Mouse (Mus musculus): ENCODE data around the gene Polr3c. TPM values are rescaled to one million over a fixed set of nuclear protein-coding genes. Genes with fewer than 3 reads are reported as not detected.

Gene Polr3c
- polyA plus RNA-seq, 1 experiment: 41.6 TPM

DNA sequence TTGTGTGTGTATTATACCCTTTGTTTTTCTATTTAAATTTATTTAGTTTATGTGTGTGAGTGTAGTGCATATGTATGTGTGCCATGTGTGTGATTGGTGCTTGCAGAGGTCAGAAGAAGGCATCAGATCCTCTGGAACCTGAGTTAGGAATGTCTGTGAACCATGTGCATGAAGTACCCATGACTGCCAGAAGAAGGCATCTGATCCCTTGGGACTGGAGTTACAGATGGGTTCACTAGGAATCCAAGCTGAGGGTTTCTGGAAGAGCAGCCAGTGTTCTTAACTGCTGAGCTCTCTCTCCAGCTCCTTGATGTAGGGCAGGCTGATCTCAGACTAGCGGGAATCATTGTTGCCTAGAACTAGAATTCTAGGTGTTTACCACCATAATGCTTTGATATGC, 10.6 kb upstream of the Polr3c start:
- Histone ChIP-seq H3K27ac (ENCODE audit: insufficient read depth, low read depth, low read length) (no peak overlapping the region), H3K4me1 (ENCODE audit: control insufficient read depth, insufficient read depth, low read length) (peaks cover 46% of the 10 kb centered on the region), H3K4me3 (ENCODE audit: insufficient read depth, low read length) (no peak overlapping the region)
- TF ChIP-seq CTCF (IDR thresholded peaks at IDR 0.05; ENCODE audit: low read depth, low read length): no peak
- TF ChIP-seq POLR2A (IDR thresholded peaks at IDR 0.05; ENCODE audit: borderline replicate concordance, low read depth, low read length): no peak

DNA sequence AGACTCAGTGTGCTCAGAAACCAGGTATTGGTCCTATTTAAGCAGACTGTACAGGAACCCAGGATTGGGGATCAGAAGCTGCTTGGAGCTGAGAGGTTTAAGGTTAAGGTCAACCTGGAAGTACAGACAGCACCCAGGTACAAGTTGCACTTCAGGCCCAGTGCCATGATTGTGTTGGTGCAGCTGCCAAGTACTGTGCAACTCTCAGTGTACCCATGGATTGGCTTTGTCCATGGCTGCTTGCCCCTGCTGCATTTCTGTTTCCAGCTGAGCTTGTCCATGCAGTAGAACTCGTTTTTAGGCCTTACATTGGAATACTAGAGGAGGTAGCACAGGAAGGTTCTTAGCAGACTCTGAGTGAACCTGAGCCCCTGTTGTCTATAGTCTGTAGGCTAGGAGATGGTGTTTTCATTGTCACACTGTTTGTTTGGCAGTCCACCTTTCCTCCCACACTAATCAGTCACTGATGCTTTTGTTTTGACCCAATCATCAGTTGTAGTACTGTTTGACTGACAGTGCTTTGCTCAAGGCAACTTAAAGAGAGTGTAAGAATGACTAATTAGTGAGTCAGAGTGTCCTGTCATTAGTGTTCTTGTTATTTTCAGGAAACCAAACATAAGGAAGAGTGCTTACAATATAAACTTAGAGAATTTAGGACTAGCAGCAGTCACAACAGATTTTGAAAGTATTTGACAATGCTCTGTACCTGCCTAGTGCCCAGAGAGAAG, 9.7 kb upstream of the Polr3c start:
- Histone ChIP-seq H3K4me3 (ENCODE audit: insufficient read depth, low read length) (no peak overlapping the region), H3K4me1 (ENCODE audit: control insufficient read depth, insufficient read depth, low read length) (peaks cover 43% of the 10 kb centered on the region), H3K27ac (ENCODE audit: insufficient read depth, low read depth, low read length) (no peak overlapping the region)
- no peak for TF ChIP-seq CTCF (IDR thresholded peaks at IDR 0.05; ENCODE audit: low read depth, low read length)
- TF ChIP-seq POLR2A (IDR thresholded peaks at IDR 0.05; ENCODE audit: borderline replicate concordance, low read depth, low read length): no peak

DNA sequence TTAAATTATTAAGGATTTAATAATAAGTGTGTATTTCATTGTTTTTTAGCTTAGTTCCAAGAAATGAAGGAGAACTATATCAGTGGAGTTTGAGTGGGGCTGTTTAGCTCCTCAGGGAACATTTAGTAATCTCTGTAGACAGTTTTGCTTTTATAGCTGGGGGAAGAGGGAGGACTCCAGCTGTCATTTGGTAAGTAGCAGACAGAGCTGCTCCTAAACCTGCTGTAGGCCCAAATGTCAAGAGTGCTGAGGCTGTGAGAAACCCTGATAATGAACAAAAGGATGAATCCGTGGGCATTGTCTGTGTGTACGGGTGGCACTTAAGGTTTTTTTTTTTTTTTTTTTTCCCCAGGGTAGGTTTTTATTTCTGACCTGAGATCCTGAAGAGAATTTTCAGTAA, 7.8 kb upstream of the Polr3c start:
- Histone ChIP-seq H3K27ac (ENCODE audit: insufficient read depth, low read depth, low read length) (peak overlapping the region; percentile 26; the same call in 1 of the 2 replicates), H3K4me1 (ENCODE audit: control insufficient read depth, insufficient read depth, low read length) (peaks cover 53% of the 10 kb centered on the region), H3K4me3 (ENCODE audit: insufficient read depth, low read length) (no peak overlapping the region)
- TF ChIP-seq POLR2A (IDR thresholded peaks at IDR 0.05; ENCODE audit: borderline replicate concordance, low read depth, low read length) (no peak), CTCF (IDR thresholded peaks at IDR 0.05; ENCODE audit: low read depth, low read length) (no peak)

DNA sequence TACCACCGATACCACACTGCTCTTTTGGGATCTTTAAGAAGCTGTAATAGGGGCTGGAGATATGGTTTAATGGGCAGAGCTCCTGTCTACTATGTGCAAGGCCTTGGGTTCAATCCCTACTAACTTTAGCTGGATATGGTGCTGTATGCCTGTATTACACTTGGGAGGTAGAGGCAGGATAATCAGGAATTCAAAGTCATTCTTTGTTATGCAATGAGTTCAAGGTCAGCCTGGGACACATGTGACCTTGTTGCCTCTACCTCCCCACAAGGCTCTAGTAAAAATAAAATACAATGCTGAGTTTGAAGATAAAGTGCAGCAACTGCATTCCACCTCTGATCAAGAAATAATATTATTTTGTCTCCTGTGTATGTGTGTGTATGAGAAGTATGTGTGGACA, 6.6 kb upstream of the Polr3c start:
- TF ChIP-seq CTCF (IDR thresholded peaks at IDR 0.05; ENCODE audit: low read depth, low read length): no peak
- no peak for TF ChIP-seq POLR2A (IDR thresholded peaks at IDR 0.05; ENCODE audit: borderline replicate concordance, low read depth, low read length)
- Histone ChIP-seq H3K4me3 (ENCODE audit: insufficient read depth, low read length) (no peak overlapping the region), H3K27ac (ENCODE audit: insufficient read depth, low read depth, low read length) (no peak overlapping the region), H3K4me1 (ENCODE audit: control insufficient read depth, insufficient read depth, low read length) (peaks cover 52% of the 10 kb centered on the region)

DNA sequence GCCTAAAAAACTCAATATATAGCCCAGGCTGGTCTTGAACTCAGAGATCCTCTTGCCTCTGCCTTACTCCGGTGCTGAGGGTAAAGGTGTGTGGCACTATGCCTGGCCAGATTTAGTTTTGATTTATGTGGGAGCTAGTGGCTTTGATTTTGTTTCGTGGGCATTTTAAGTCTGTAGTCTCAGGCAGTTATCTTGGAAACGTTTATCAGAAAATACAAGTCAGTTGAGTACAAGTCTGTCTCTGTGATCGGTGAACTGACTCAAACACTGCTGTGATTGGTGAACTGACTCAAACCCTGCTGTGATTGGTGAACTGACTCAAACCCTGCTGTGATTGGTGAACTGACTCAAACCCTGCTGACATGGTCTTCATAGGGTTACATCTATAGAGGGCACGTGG, 3.4 kb upstream of the Polr3c start:
- no peak for TF ChIP-seq CTCF (IDR thresholded peaks at IDR 0.05; ENCODE audit: low read depth, low read length)
- TF ChIP-seq POLR2A (IDR thresholded peaks at IDR 0.05; ENCODE audit: borderline replicate concordance, low read depth, low read length): no peak
- Histone ChIP-seq H3K4me1 (ENCODE audit: control insufficient read depth, insufficient read depth, low read length) (peaks cover 35% of the 10 kb centered on the region), H3K4me3 (ENCODE audit: insufficient read depth, low read length) (no peak overlapping the region), H3K27ac (ENCODE audit: insufficient read depth, low read depth, low read length) (no peak overlapping the region)

DNA sequence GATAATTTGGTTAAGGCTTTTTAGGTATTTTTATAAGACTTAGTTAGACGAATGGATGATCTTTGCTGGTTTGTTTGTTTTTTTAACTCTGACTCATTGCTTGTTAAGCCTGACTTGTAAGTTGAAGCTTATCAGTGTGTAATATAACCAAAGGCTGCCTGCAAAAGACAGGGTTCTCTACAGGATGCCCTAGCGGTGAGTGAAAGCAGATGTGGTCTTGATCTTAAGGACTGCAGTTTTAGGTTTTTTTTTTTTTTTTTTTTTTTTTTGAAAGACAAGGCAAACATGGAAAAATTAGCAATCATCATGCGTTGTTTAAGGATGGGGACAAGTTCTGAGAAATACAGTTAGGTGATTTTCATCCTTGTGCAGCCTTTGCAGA, 2.0 kb upstream of the Polr3c start:
- Histone ChIP-seq H3K4me1 (ENCODE audit: control insufficient read depth, insufficient read depth, low read length) (peaks cover 42% of the 10 kb centered on the region), H3K27ac (ENCODE audit: insufficient read depth, low read depth, low read length) (no peak overlapping the region), H3K4me3 (ENCODE audit: insufficient read depth, low read length) (no peak overlapping the region)
- TF ChIP-seq CTCF (IDR thresholded peaks at IDR 0.05; ENCODE audit: low read depth, low read length): no peak

DNA sequence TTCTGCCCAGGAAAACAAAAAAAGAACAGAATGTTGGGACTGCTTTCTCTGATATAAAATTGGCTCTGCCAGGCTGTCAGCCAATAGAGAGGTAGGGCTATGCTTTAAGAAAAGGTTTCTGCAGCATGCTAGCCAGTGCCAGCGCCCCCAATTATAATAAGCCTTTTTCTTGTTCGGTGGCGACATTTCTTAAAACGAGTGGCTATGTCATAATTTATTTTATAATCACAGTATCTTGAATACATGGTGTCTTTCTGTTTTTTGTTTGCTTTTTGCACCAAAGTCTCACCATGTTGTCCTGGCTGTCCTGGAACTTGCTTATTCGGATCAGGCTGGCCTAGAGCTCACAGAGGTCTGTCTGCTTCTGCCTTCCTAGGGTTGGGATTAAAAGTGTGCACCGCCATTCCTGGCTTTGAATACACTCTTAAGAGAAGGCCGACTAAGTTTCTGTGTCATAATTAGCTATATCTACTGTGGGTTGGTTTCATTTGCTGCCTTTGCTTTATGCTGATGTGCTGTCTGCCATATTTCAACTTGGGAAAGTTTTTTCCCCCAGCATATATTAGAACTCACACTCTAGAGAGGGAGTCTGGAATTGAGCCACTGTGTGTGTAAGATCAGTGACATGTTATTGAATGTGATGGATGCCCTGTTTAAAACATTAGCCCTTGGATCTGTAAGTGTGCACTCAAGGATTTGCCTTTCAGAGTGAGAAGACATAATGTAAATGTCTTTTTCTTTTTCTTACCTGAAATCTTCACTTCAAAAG, 1.4 kb upstream of the Polr3c start:
- TF ChIP-seq POLR2A (IDR thresholded peaks at IDR 0.05; ENCODE audit: borderline replicate concordance, low read depth, low read length) (no peak), CTCF (IDR thresholded peaks at IDR 0.05; ENCODE audit: low read depth, low read length) (no peak)
- Histone ChIP-seq H3K4me1 (ENCODE audit: control insufficient read depth, insufficient read depth, low read length) (peaks cover 41% of the 10 kb centered on the region), H3K4me3 (ENCODE audit: insufficient read depth, low read length) (peak overlapping the region; percentile 92), H3K27ac (ENCODE audit: insufficient read depth, low read depth, low read length) (peak overlapping the region; percentile 85)

DNA sequence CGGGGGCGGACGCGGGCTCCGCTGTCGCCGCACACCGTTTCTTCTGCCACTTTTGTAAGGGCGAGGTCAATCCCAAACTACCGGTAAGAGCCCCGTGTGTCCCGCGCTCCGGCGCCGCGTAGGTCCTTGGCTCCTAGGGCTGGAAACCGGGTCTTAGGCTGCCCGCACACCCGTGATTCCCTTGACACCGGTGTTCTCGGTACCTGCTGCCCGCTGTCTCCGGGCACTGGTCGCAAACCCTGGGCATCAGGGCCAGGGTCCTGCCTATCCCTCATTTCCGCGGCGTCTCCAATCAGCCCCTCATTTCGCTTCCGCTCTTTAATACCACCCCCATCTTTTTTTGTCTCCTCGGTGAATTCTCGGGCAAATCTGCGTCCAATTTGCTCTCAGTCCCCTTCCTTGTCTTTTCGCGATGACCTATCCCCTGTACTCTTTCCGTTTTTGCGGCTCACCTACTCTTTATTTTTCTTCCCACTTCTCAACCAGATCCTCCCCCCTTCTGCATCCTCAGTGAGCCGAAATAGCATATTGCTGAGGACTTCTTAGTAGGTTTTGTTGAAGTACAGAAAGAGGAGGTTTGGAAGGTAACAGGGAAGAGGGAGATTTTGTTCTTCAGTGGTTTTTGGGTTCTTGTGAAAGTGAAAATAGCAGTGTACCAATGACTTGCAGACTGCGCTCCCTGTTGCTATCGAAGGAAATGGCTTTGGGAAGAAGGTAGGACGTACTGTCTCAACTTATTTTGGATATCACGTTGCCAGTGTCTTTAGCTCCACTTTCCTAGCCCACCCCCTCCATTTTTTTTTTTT, 603 bp upstream of the Polr3c start:
- Histone ChIP-seq H3K4me3 (ENCODE audit: insufficient read depth, low read length) (peak overlapping the region; percentile 92), H3K27ac (ENCODE audit: insufficient read depth, low read depth, low read length) (peak overlapping the region; percentile 85), H3K4me1 (ENCODE audit: control insufficient read depth, insufficient read depth, low read length) (peaks cover 41% of the 10 kb centered on the region)
- TF ChIP-seq CTCF (IDR thresholded peaks at IDR 0.05; ENCODE audit: low read depth, low read length): no peak
- no peak for TF ChIP-seq POLR2A (IDR thresholded peaks at IDR 0.05; ENCODE audit: borderline replicate concordance, low read depth, low read length)

DNA sequence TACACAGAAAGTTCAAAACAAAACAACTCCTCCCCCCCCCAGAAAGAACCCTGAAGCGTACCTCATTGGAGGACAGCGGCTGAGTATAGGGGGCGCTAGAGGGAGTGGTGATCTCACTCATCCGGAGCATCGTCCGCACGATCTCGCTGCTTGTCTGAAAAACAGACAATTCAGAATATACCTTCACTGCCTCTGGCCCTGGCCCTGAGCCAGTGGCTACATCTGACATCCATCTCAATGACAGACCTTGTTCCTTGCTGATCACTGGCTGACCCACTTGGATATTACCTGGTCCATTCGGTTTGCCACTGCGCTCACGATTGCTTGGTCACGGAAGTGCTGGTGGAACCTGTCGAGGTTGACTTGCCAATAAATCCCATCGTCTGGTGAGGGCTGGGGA, 8.3 kb downstream of the Polr3c start:
- TF ChIP-seq CTCF (IDR thresholded peaks at IDR 0.05; ENCODE audit: low read depth, low read length): peak; percentile 43
- no peak for TF ChIP-seq POLR2A (IDR thresholded peaks at IDR 0.05; ENCODE audit: borderline replicate concordance, low read depth, low read length)
- Histone ChIP-seq H3K27ac (ENCODE audit: insufficient read depth, low read depth, low read length) (no peak overlapping the region), H3K4me1 (ENCODE audit: control insufficient read depth, insufficient read depth, low read length) (peaks cover 15% of the 10 kb centered on the region), H3K4me3 (ENCODE audit: insufficient read depth, low read length) (no peak overlapping the region)
